Mouse (Mus musculus) spleen, adult 2 months (tissue): Measurements from ENCODE around the gene Pde4d.

Experiments used
- CTCF ChIP-seq: fragments of 200-500 bp; IDR thresholded peaks from 2 replicates; pipeline ENCODE4 v1.5.1; 2011; ENCODE audit warnings: mild to moderate bottlenecking, inconsistent platforms; ENCODE audit not compliant: insufficient read depth, insufficient read length, insufficient replicate concordance; ENCODE audit errors: extremely low read depth
- POLR2A ChIP-seq: fragments of 200-500 bp; IDR thresholded peaks from 2 replicates; pipeline ENCODE4 v1.6.1; 2011; ENCODE audit warnings: low read depth, low read length, inconsistent platforms

DNA sequence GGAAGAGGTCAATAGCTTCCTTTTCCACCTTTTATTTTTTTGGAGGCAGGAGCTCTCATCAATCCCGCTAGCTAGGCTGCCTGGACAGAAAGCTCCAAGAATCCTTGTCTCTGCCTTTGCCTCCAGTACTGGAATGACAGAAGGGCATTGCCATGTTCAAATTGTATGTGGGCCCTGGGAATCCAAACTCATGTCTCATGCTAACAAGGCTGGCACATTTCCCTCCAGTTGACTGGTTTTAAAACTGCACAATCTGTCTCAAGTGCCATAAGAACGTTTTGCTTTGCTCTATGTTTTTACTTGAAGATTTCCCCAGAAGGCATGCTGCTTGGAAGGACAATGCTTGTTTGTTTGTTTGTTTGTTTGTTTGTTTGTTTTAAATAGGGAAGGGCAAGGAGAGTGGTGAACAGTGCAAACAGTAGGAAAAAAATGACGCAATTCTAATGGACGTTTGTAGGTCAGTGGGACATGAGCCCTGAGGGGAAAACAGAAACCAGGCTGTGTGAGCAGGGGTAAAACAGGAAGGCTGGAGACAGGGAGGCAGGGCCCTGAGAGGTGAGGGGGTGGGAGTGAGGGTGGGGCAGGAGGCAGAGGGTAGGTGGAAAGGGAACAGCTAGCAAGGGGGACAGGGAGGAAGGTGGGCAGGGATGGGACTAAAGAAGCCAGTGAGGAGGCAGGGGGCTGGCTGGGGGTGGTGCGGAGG, 784.3 kb downstream of the Pde4d start:
- TF ChIP-seq CTCF (no peak), POLR2A (no peak)
